Mouse (Mus musculus) embryonic facial prominence, embryonic 15.5 days (tissue): ENCODE measurements around the gene Akap5. TPM values are rescaled to one million over a fixed set of nuclear protein-coding genes. Genes with fewer than 3 reads are reported as not detected.

Experiments
- ATAC-seq: fragments of 200-750 bp; cut with Nextera tagmentation; 2 replicates; pipeline ENCODE4 v1.8.0; 2017; ENCODE audit warnings: low read depth, moderate TSS enrichment; ENCODE audit not compliant: insufficient number of reproducible peaks, low FRiP score, low TSS enrichment
- H3K27ac ChIP-seq: fragments of 300-500 bp; sonication (generic); replicated peaks from 2 replicates; pipeline ENCODE4 v1.5.1; 2015; ENCODE audit warnings: mild to moderate bottlenecking, inconsistent platforms
- H3K27me3 ChIP-seq: fragments of 300-500 bp; sonication (generic); 2 replicates; pipeline ENCODE4 v1.6.1; 2015; ENCODE audit warnings: inconsistent platforms
- H3K36me3 ChIP-seq: fragments of 300-500 bp; sonication (generic); 2 replicates; pipeline ENCODE4 v1.6.1; 2015; ENCODE audit warnings: mild to moderate bottlenecking, inconsistent platforms
- H3K4me1 ChIP-seq: fragments of 300-500 bp; sonication (generic); 2 replicates; pipeline ENCODE4 v1.6.1; 2015; ENCODE audit warnings: inconsistent platforms
- H3K4me2 ChIP-seq: fragments of 300-500 bp; sonication (generic); replicated peaks from 2 replicates; pipeline ENCODE4 v1.6.1; 2015; ENCODE audit warnings: mild to moderate bottlenecking, inconsistent platforms
- H3K4me3 ChIP-seq: fragments of 300-500 bp; sonication (generic); replicated peaks from 2 replicates; pipeline ENCODE4 v1.5.1; 2015; ENCODE audit warnings: mild to moderate bottlenecking, inconsistent platforms
- H3K9ac ChIP-seq: fragments of 300-500 bp; sonication (generic); 2 replicates; pipeline ENCODE4 v1.6.1; 2015; ENCODE audit warnings: inconsistent platforms
- H3K9me3 ChIP-seq: fragments of 300-500 bp; sonication (generic); replicated peaks from 2 replicates; pipeline ENCODE4 v1.6.1; 2016; ENCODE audit warnings: inconsistent platforms
- WGBS: fragments of 180-500 bp; shearing (Covaris S2); methylation state at CpG from one replicate; pipeline ENCODE4 v1.1.7; 2015; 5-methylcytosine and 5-hydroxymethylcytosine counted together
- polyA plus RNA-seq: library from polyadenylated mRNA; unstranded; fragments of >200 nt; fragmentation: Nextera tagmentation; extraction: Ambion mirVana; gene quantifications from 2 replicates; pipeline ENCODE4 v1.2.1, GENCODE M21; 2015

The Akap5 gene
- polyA plus RNA-seq, 1 experiment from 2014 or later = 1.0 TPM

GRCm38 (mm10) chr12:76293192-76293591 is 31.5 kb upstream of the Akap5 start:
- Histone ChIP-seq H3K36me3 (peaks cover 65% of the 10 kb centered on the region), H3K4me2 (no peak overlapping the region), H3K9ac (no peak overlapping the region), H3K4me1 (no peaks in the 10 kb centered on the region), H3K27ac (no peak overlapping the region), H3K9me3 (no peaks in the 10 kb centered on the region), H3K4me3 (no peak overlapping the region), H3K27me3 (no peaks in the 10 kb centered on the region)
- 58% methylated on average over 7 of the region's 7 CpGs for WGBS
- ATAC-seq = no peak

DNA sequence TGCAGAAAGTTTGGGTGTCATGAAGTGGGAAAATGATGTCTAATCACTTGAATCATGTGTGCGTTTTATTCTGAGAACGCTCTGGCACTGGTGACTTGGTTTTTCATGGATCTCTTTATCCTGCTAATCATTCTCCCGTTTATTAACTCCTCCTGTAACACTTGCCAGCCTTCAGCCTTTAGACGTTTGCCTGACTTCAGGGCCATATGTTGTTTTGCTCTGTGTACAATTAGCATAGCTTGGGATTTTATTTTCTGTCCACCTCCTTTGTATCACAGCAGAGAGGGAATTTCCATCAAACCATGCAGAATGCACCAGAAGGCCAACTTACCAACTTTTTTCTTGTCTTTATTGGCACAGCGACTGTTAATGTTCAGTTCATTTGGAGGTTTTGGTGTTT is 26.9 kb upstream of the Akap5 start:
- Histone ChIP-seq H3K27me3 (no peaks in the 10 kb centered on the region), H3K4me2 (no peak overlapping the region), H3K4me1 (no peaks in the 10 kb centered on the region), H3K27ac (no peak overlapping the region), H3K9me3 (no peaks in the 10 kb centered on the region), H3K9ac (no peak overlapping the region), H3K36me3 (peaks cover 41% of the 10 kb centered on the region), H3K4me3 (no peak overlapping the region)
- no peak for ATAC-seq
- WGBS = 82% methylated on average over 5 of the region's 5 CpGs

DNA sequence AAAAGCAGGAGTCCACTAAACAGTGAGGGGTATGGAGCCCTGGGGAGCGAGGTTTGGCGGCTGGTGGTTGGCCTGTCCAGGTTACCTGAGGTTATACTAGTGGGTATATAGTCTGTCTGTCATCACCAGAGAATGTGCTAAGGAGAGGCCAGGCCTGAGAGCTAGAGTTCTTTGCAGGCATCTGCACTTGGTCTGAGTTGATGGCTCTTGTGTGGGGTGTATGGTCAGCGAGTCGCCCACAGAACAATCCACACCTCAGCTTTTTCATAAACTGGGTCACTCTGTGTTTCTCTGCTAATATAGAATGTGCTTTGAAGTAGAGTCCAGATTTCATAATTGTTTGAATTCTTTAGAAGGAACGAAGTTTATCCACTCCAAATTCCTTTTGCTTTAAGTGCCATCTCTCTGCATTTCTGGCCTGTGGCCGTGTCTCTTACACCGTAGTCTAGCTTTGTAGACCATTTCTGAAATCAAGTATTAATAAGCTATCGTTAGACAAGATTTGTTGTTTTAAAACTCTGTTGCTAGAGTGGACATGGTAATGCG is 25.3 kb upstream of the Akap5 start:
- peaks cover 5% of the 10 kb centered on the region; the same call in 1 of the 2 replicates for H3K4me1 ChIP-seq
- no peaks in the 10 kb centered on the region for H3K27me3 ChIP-seq
- H3K36me3 ChIP-seq = peaks cover 48% of the 10 kb centered on the region
- no peaks in the 10 kb centered on the region for H3K9me3 ChIP-seq
- no peak overlapping the region for H3K4me2 ChIP-seq
- no peak overlapping the region for H3K27ac ChIP-seq
- 93% methylated on average over 9 of the region's 9 CpGs for WGBS
- no peak overlapping the region for H3K9ac ChIP-seq
- no peak for ATAC-seq
- no peak overlapping the region for H3K4me3 ChIP-seq

DNA sequence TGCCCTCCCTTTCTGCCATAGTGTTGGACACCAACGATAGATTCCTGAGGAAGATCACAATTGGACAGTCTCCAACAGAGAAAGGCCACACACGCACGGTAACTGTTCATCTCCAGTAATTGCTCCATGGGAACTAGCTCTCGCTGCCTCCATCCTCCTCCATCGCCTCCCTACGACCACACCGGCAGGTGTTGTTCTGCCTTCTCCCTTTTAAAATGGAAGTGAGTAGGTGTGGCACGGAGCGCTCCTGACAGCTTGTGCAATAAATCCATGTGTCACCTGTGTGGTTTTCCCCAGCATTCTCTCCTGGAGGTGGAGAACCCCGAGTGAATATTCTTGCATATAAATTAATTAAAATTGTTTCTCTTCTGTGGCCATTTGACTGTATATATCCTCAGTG is 24.3 kb upstream of the Akap5 start:
- Histone ChIP-seq H3K9me3 (no peaks in the 10 kb centered on the region), H3K4me2 (no peak overlapping the region), H3K27me3 (no peaks in the 10 kb centered on the region), H3K4me3 (no peak overlapping the region), H3K27ac (no peak overlapping the region), H3K36me3 (peaks cover 48% of the 10 kb centered on the region), H3K9ac (no peak overlapping the region), H3K4me1 (peaks cover 5% of the 10 kb centered on the region; the same call in 1 of the 2 replicates)
- no peak for ATAC-seq
- WGBS = 89% methylated on average over 10 of the region's 10 CpGs

DNA sequence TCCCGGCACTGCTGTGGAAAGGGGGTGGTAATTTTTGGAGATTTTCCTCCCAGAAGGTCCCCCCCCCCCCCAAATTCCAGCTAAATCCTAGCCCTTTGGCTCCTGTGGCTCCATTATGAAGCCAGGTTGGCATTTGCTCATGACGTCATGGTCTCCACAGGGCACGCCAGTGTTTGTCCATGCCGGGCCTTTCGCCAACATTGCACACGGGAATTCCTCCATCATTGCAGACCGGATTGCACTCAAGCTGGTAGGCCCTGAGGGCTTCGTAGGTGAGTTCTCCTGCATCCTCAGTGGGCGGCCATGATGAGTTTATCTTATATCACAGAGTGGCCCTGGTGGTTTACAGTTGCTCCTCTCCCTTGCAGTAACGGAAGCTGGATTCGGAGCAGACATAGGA is 21.2 kb upstream of the Akap5 start:
- no peak overlapping the region for H3K4me3 ChIP-seq
- no peak for ATAC-seq
- no peaks in the 10 kb centered on the region for H3K9me3 ChIP-seq
- H3K4me2 ChIP-seq = no peak overlapping the region
- peaks cover 41% of the 10 kb centered on the region for H3K36me3 ChIP-seq
- WGBS = 79% methylated on average over 11 of the region's 11 CpGs
- no peak overlapping the region for H3K27ac ChIP-seq
- no peaks in the 10 kb centered on the region for H3K27me3 ChIP-seq
- peaks cover 11% of the 10 kb centered on the region for H3K4me1 ChIP-seq
- no peak overlapping the region for H3K9ac ChIP-seq

- Histone ChIP-seq H3K4me3 (no peak overlapping the region), H3K4me1 (peaks cover 11% of the 10 kb centered on the region), H3K36me3 (peaks cover 34% of the 10 kb centered on the region; the same call in 1 of the 2 replicates), H3K27ac (no peak overlapping the region), H3K9me3 (no peaks in the 10 kb centered on the region), H3K4me2 (no peak overlapping the region), H3K9ac (no peak overlapping the region), H3K27me3 (no peaks in the 10 kb centered on the region)
- no peak for ATAC-seq
- WGBS = 59% methylated on average over 4 of the region's 4 CpGs
Measured at GRCm38 (mm10) chr12:76304199-76304598, 20.5 kb upstream of the Akap5 start.

- no peaks in the 10 kb centered on the region for H3K9me3 ChIP-seq
- no peak overlapping the region for H3K4me2 ChIP-seq
- 90% methylated on average over 8 of the region's 8 CpGs for WGBS
- no peak for ATAC-seq
- no peaks in the 10 kb centered on the region for H3K27me3 ChIP-seq
- peaks cover 11% of the 10 kb centered on the region for H3K4me1 ChIP-seq
- no peak overlapping the region for H3K27ac ChIP-seq
- peaks cover 28% of the 10 kb centered on the region; the same call in 1 of the 2 replicates for H3K36me3 ChIP-seq
- H3K4me3 ChIP-seq = no peak overlapping the region
- no peak overlapping the region for H3K9ac ChIP-seq
Measured at GRCm38 (mm10) chr12:76305107-76305506, 19.6 kb upstream of the Akap5 start.

DNA sequence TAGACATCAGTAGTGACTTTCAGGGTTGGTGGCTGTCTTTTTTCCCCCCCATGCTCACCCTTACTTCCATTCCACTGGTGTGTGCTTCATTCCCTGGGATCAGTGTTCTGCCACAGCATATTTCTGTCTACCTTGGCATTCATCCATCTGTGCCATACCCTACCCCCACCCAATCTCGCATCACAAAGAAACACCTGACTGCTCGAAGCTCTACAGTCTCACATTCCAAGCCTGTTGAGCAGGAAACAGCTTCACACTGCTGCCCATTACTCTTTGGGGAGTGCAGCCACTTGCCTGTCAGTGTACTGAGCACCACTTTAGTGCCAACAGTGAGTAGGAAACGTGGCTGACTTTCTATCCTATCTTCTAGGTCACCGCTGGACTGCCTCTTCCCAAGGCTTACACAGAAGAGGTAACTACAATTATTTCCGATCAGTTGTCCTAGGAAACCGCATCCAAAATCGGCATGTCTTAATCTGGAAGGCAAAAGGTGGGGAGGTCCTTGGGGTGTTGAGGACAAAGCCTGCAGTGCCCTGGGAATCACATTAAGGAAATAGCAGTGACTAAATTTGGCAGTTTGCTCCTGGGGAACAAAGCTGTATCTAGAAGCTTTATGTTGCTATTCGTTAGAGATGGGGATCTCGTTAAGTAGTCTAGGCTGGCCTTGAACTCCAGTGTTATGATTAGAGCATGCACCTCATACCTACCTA is 17.7 kb upstream of the Akap5 start:
- no peak overlapping the region for H3K4me2 ChIP-seq
- H3K27me3 ChIP-seq = no peaks in the 10 kb centered on the region
- H3K27ac ChIP-seq = peak overlapping the region; percentile 17; the same call in 1 of the 2 replicates
- H3K36me3 ChIP-seq = peaks cover 28% of the 10 kb centered on the region; the same call in 1 of the 2 replicates
- no peaks in the 10 kb centered on the region for H3K9me3 ChIP-seq
- H3K9ac ChIP-seq = no peak overlapping the region
- H3K4me3 ChIP-seq = no peak overlapping the region
- peaks cover 11% of the 10 kb centered on the region for H3K4me1 ChIP-seq
- no peak for ATAC-seq
- WGBS = 84% methylated on average over 9 of the region's 9 CpGs

GRCm38 (mm10) chr12:76307964-76308363 is 16.7 kb upstream of the Akap5 start:
- Histone ChIP-seq H3K36me3 (peaks cover 28% of the 10 kb centered on the region; the same call in 1 of the 2 replicates), H3K4me2 (no peak overlapping the region), H3K9me3 (no peaks in the 10 kb centered on the region), H3K9ac (no peak overlapping the region), H3K4me1 (peaks cover 11% of the 10 kb centered on the region), H3K27me3 (no peaks in the 10 kb centered on the region), H3K4me3 (no peak overlapping the region), H3K27ac (0 out of 2 replicates have a peak overlapping the region, but pooled peaks have one; percentile 7)
- 0 out of 2 replicates have a peak, but pooled peaks have one; percentile 20 for ATAC-seq
- WGBS = 36% methylated on average over 9 of the region's 9 CpGs

DNA sequence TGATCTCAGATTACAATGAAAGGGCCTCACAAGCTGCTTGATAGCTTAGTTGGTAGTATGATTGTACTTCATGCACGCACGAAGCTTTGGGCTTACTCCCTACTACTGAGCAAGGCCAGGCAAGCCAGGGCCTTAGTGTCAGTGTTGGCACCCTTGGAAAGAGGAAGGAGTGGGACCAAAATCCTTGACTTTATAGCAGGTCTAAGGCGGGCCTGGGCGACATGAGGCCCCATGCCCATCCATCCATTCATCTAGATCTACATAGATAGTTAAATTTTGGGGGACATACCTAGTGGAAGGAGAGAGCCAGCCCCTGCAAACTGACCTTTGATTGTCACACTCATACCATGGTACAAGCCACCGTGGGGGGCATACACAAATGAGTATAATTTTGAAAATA is 16.3 kb upstream of the Akap5 start:
- no peaks in the 10 kb centered on the region for H3K9me3 ChIP-seq
- WGBS = 84% methylated on average over 5 of the region's 5 CpGs
- peaks cover 11% of the 10 kb centered on the region for H3K4me1 ChIP-seq
- ATAC-seq = no peak
- H3K4me2 ChIP-seq = no peak overlapping the region
- peak overlapping the region; percentile 39; the same call in 1 of the 2 replicates for H3K27ac ChIP-seq
- H3K36me3 ChIP-seq = peaks cover 27% of the 10 kb centered on the region; the same call in 1 of the 2 replicates
- no peak overlapping the region for H3K4me3 ChIP-seq
- no peak overlapping the region for H3K9ac ChIP-seq
- H3K27me3 ChIP-seq = no peaks in the 10 kb centered on the region

DNA sequence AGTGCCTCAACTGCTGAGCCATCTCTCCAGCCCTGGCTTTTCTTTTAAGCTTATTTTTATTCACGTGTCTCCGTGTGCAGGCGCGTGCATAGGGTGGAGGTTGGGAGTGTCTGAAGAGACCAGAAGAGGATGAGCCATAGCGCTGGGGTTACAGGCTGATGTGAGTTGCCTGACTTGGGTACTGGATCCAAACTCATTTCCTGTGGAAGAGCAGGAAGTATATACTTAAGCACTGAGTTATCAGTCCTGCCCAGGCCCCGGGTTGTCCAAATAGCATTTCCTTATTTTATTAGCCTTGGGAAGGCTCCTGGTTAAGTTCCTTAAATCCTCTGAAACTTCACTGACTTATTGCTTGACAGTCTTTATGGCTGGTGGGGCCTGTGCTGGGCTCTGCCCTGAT is 14.7 kb upstream of the Akap5 start:
- Histone ChIP-seq H3K36me3 (peaks cover 30% of the 10 kb centered on the region), H3K4me2 (no peak overlapping the region), H3K4me3 (no peak overlapping the region), H3K27ac (no peak overlapping the region), H3K27me3 (no peaks in the 10 kb centered on the region), H3K9me3 (no peaks in the 10 kb centered on the region), H3K9ac (no peak overlapping the region), H3K4me1 (peaks cover 6% of the 10 kb centered on the region; the same call in 1 of the 2 replicates)
- 87% methylated on average over 6 of the region's 6 CpGs for WGBS
- no peak for ATAC-seq
